Mouse (Mus musculus): ENCODE results near the gene Rhebl1.
A peak's percentile ranks its signal among the peaks of the same experiment; 100 is the strongest.

The Rhebl1 gene

GRCm38 (mm10) chr15:98851229-98851818, 43.0 kb downstream of the Rhebl1 start:
- no peak for DNase-seq (ENCODE audit: low read depth, low spot score)

GRCm38 (mm10) chr15:98850668-98851067, 43.7 kb downstream of the Rhebl1 start:
- no peak for DNase-seq (ENCODE audit: low read depth, low spot score)

DNA sequence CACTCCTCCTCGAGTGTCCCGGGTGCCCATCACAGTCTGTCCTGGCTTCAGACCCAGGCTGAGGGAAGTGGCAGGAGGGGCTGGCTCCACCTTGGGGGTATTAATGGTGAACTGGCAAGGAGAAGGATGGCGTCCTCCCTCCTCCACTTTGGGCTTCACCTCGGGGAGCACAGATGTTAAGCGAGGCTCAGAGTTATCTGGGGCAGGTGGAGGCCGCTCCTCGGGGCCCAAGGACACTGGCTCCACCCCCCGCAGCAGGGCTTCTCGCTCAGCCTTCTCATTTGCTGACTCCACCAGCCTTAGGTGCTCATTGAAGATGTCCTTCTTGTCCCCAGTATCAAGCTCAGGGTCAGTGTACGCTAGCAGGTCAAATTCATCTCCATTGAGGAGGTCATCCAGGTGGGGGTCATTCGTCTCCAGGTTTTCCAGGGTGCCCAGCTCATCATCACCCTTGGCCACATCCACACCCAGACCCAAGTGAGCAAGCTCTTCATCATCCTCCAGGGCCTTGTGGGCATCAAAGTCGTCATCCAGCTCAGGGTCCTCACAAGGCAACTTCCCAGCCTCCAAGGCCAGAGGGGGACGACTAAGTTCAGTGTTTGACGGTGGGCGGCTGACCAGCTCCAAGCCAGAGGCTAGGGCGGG, 44.3 kb downstream of the Rhebl1 start:
- DNase-seq (ENCODE audit: low read depth, low spot score), result no peak

- no peak for DNase-seq (ENCODE audit: low read depth, low spot score)
These were observed 45.2 kb downstream of the Rhebl1 start for GRCm38 (mm10) chr15:98849165-98849564.

GRCm38 (mm10) chr15:98846140-98846539, 48.2 kb downstream of the Rhebl1 start:
- no peak for DNase-seq (ENCODE audit: low read depth, low spot score)

DNA sequence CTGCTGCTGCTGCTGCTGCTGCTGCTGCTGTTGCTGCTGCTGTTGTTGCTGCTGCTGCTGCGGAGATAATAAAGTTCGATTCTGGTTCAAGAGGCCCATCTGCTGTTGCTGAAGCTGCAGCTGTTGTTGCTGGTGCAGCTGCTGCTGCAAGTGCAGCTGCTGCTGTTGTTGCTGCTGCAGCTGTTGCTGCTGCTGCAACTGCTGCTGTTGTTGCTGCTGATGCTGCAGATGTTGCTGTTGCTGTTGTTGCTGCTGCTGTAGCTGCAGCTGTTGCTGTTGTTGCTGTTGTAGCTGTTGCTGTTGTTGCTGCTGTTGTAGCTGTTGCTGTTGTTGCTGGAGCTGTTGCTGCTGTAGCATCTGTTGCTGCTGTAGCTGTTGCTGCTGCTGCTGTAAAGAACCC, 49.2 kb downstream of the Rhebl1 start:
- DNase-seq (ENCODE audit: low read depth, low spot score), result no peak

GRCm38 (mm10) chr15:98843595-98844223, 50.6 kb downstream of the Rhebl1 start:
- no peak for DNase-seq (ENCODE audit: low read depth, low spot score)

GRCm38 (mm10) chr15:98839671-98840585, 54.4 kb downstream of the Rhebl1 start:
- DNase-seq (ENCODE audit: low read depth, low spot score), result no peak

DNA sequence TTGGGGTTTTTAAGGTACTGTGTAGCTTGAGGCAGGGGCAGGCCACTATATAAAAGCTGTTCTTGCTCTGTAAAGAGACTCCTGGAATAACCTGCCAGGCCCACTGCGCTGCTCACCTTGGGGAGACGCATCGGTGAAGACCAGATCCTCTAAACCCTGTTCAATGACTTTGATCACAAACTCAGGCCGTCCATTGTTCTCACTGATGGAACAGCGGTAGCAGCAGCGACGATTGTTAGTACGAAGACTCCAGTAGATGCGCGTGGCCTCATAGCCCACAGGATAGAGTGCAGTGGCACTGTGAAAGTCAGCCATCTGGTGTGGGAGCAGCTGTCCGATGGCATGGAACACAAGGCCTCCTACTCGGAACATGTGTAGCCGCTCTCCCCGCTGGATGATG, 55.2 kb downstream of the Rhebl1 start:
- DNase-seq (ENCODE audit: low read depth, low spot score), result no peak

- no peak for DNase-seq (ENCODE audit: low read depth, low spot score)
These were observed 56.6 kb downstream of the Rhebl1 start for GRCm38 (mm10) chr15:98837743-98838103.

- no peak for DNase-seq (ENCODE audit: low read depth, low spot score)
These were observed 57.2 kb downstream of the Rhebl1 start for GRCm38 (mm10) chr15:98837006-98837742.

GRCm38 (mm10) chr15:98835291-98835690, 59.0 kb downstream of the Rhebl1 start:
- DNase-seq (ENCODE audit: low read depth, low spot score), result no peak

DNA sequence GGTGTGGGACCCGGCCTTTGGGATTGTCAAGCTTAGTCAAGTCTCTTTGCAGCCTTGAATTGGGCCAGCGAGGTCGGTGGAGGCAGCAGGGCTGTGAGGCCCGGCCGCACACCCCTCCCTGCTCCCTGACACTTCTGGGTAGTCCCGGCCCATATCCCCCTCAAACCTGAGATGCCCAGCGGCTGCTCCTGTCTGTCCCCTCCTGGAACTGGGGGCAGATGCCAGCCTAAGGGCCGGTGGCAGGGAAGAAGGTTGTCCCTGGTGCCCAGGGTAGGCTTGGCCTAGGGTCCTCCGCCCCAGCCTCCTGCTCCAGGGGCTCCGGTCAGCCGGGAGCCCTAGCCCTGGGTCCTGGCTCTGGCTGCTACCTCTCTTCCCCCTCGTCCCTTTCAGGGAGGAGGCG, 60.3 kb downstream of the Rhebl1 start:
- DNase-seq (ENCODE audit: low read depth, low spot score), result no peak

GRCm38 (mm10) chr15:98833281-98833680, 61.1 kb downstream of the Rhebl1 start:
- no peak for DNase-seq (ENCODE audit: low read depth, low spot score)

DNA sequence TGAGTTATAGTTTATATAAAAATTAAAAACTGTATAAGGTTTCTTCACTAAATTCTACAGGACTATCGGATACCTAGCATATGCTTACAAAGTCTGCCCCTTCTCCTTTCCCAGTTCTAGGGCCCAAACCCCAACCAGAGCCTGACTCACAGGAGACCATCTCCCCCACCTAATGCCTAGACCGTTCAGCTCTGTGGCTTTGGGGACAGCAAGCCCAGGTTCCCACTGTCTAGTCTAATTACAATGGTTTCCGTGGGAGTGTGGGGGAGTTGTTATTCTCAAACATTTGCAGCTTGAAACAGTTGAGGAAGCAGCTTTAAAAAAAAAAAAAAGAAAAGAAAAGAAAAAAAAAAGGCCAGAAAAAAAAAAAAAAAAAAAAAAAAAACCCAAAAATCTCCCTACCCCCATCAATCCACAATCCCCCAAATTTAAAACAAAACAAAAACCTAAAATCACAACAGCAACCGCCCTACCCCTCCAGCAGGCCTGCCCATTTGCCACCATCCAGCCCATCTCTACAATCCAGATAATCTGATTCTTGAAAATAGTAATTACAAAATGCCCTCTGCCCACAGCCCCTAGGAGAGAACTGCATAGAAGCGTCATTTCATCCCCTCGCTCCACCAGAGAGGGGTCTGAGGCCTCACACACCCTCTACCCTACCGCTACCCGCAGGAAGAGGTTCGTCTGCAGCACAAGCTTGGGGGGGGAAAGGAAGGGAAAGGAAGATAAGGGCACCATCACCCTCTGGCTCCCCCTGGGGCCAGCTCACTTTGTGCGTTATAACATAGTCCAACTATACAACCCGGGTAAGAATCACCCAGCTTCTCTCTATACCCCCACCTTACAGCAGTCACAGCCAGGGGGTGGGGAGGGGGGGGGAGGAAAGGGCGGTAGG, 61.9 kb downstream of the Rhebl1 start:
- no peak for DNase-seq (ENCODE audit: low read depth, low spot score)

DNA sequence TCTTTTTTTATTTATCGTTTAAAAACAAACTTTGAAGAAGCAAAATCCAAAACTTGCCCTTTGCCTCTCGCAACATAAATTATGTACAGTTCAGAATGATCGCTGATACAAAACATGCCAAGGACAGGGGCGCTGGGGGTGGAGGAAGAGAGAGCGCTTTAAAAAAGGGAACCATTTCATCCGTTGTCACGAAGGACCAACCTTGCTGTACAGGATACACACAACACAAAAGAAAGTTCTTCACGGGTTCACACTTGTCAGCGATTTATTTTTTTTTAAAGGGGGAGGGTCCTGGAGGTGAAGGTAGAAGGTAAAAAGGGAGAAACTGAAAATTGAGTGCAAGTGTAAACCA, 62.7 kb downstream of the Rhebl1 start:
- DNase-seq (ENCODE audit: low read depth, low spot score), result no peak

DNA sequence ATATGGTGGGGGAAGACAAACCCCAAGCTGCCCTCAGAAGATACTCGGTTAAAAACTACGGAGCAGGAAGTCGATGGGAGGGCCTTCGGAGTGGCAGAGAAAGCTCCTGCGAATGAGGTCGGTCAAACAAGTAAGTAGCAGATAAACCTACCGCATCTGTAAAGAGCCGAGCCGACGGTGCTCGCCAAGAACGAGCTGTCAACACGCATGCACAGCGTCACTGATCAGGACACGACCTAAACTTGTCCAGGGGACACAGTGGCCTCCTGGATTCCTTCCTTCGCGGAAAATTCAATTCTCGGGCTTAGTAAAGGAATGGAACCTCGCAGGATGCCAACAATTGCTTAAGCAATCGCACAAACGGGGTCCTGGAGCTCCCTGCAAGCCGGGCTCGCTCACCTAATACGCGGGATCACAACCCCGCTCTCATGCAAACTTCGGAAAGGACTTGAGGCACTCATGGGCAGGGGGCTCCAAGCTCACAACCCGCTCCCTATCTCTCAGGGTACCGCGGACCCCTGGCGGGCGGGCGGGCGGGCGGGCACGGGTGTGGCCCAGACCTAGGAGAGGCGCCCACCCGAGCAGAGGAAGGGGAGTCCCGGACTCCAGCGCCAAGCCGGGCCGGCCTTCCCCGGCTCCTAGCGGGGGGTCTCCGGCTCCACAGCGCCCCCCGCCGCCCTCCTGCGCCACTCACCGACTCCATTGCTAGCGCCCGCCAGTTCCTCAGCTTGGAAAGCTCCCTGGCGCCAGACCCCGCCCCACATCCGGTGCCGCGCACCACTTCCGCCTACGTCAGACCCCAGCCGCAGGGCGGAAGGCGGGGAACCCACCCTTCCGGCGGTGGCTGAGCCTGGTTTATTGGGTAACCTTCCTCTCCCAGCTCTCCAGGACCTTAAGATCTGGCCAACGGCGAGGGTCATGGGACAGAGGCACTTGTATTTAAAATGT, 63.3 kb downstream of the Rhebl1 start, which contains the start of gene Prkag1:
Prkag1 (minus strand) TSS at position 786 of the 948 bp plus-strand sequence.
- DNase-seq (ENCODE audit: low read depth, low spot score), result peak; percentile 83

Measured in telencephalon, adult 2 months (tissue).